Mouse (Mus musculus): ENCODE measurements around the gene Tulp3. TPM values are rescaled to one million over a fixed set of nuclear protein-coding genes. Genes with fewer than 3 reads are reported as not detected.

Tulp3 gene
- polyA plus RNA-seq, 1 experiment, result 2.4 TPM

- Histone ChIP-seq H3K4me3 (ENCODE audit: low read depth, low read length) (no peak overlapping the region), H3K4me1 (ENCODE audit: control insufficient read depth, insufficient read depth, insufficient read length, low read length) (peaks cover 8% of the 10 kb centered on the region), H3K27ac (ENCODE audit: insufficient read depth, low read depth, low read length) (no peak overlapping the region), H3K36me3 (ENCODE audit: control insufficient read depth, insufficient read depth, low read length) (peaks cover 7% of the 10 kb centered on the region), H3K27me3 (ENCODE audit: control insufficient read depth, insufficient read depth, low read length) (no peaks in the 10 kb centered on the region)
- TF ChIP-seq POLR2A (IDR thresholded peaks at IDR 0.05; ENCODE audit: low read depth, low read length) (no peak), CTCF (IDR thresholded peaks at IDR 0.05; ENCODE audit: extremely low read depth, insufficient read length, insufficient replicate concordance, low read depth, low read length) (peak; percentile 72; the same call in 1 of the 2 replicates)
- WGBS, result 59% methylated on average over 2 of the region's 2 CpGs
Observed at GRCm38 (mm10) chr6:128358999-128359398, 3.3 kb upstream of the Tulp3 start.

- TF ChIP-seq POLR2A (IDR thresholded peaks at IDR 0.05; ENCODE audit: low read depth, low read length) (no peak), CTCF (IDR thresholded peaks at IDR 0.05; ENCODE audit: extremely low read depth, insufficient read length, insufficient replicate concordance, low read depth, low read length) (no peak)
- no peak overlapping the region for H3K27ac ChIP-seq (ENCODE audit: insufficient read depth, low read depth, low read length)
- no peaks in the 10 kb centered on the region for H3K27me3 ChIP-seq (ENCODE audit: control insufficient read depth, insufficient read depth, low read length)
- peak overlapping the region; percentile 61 for H3K4me3 ChIP-seq (ENCODE audit: low read depth, low read length)
- H3K4me1 ChIP-seq (ENCODE audit: control insufficient read depth, insufficient read depth, insufficient read length, low read length), result peaks cover 5% of the 10 kb centered on the region
- WGBS, result under 1% methylated on average over 28 of the region's 28 CpGs
- peaks cover 7% of the 10 kb centered on the region for H3K36me3 ChIP-seq (ENCODE audit: control insufficient read depth, insufficient read depth, low read length)
Observed at GRCm38 (mm10) chr6:128355201-128355681, 410 bp downstream of the Tulp3 start.

GRCm38 (mm10) chr6:128354140-128354539, 1.5 kb downstream of the Tulp3 start:
- 76% methylated on average over 3 of the region's 3 CpGs for WGBS
- Histone ChIP-seq H3K4me3 (ENCODE audit: low read depth, low read length) (no peak overlapping the region), H3K27ac (ENCODE audit: insufficient read depth, low read depth, low read length) (no peak overlapping the region), H3K27me3 (ENCODE audit: control insufficient read depth, insufficient read depth, low read length) (no peaks in the 10 kb centered on the region), H3K4me1 (ENCODE audit: control insufficient read depth, insufficient read depth, insufficient read length, low read length) (peaks cover 5% of the 10 kb centered on the region), H3K36me3 (ENCODE audit: control insufficient read depth, insufficient read depth, low read length) (peaks cover 7% of the 10 kb centered on the region)
- no peak for TF ChIP-seq CTCF (IDR thresholded peaks at IDR 0.05; ENCODE audit: extremely low read depth, insufficient read length, insufficient replicate concordance, low read depth, low read length)
- no peak for TF ChIP-seq POLR2A (IDR thresholded peaks at IDR 0.05; ENCODE audit: low read depth, low read length)

- WGBS, result 64% methylated on average over 7 of the region's 7 CpGs
- Histone ChIP-seq H3K4me1 (ENCODE audit: control insufficient read depth, insufficient read depth, insufficient read length, low read length) (no peaks in the 10 kb centered on the region), H3K27me3 (ENCODE audit: control insufficient read depth, insufficient read depth, low read length) (no peaks in the 10 kb centered on the region), H3K36me3 (ENCODE audit: control insufficient read depth, insufficient read depth, low read length) (no peaks in the 10 kb centered on the region), H3K4me3 (ENCODE audit: low read depth, low read length) (no peak overlapping the region), H3K27ac (ENCODE audit: insufficient read depth, low read depth, low read length) (no peak overlapping the region)
- TF ChIP-seq POLR2A (IDR thresholded peaks at IDR 0.05; ENCODE audit: low read depth, low read length), result no peak
- no peak for TF ChIP-seq CTCF (IDR thresholded peaks at IDR 0.05; ENCODE audit: extremely low read depth, insufficient read length, insufficient replicate concordance, low read depth, low read length)
Observed at GRCm38 (mm10) chr6:128349711-128350110, 5.9 kb downstream of the Tulp3 start.

- H3K4me1 ChIP-seq (ENCODE audit: control insufficient read depth, insufficient read depth, insufficient read length, low read length), result no peaks in the 10 kb centered on the region
- no peak overlapping the region for H3K27ac ChIP-seq (ENCODE audit: insufficient read depth, low read depth, low read length)
- TF ChIP-seq POLR2A (IDR thresholded peaks at IDR 0.05; ENCODE audit: low read depth, low read length) (no peak), CTCF (IDR thresholded peaks at IDR 0.05; ENCODE audit: extremely low read depth, insufficient read length, insufficient replicate concordance, low read depth, low read length) (no peak)
- H3K27me3 ChIP-seq (ENCODE audit: control insufficient read depth, insufficient read depth, low read length), result no peaks in the 10 kb centered on the region
- no peak overlapping the region for H3K4me3 ChIP-seq (ENCODE audit: low read depth, low read length)
- H3K36me3 ChIP-seq (ENCODE audit: control insufficient read depth, insufficient read depth, low read length), result no peaks in the 10 kb centered on the region
- WGBS, result 78% methylated on average over 6 of the region's 6 CpGs
Observed at GRCm38 (mm10) chr6:128346782-128347181, 8.9 kb downstream of the Tulp3 start.

GRCm38 (mm10) chr6:128345623-128346022, 10.0 kb downstream of the Tulp3 start:
- Histone ChIP-seq H3K36me3 (ENCODE audit: control insufficient read depth, insufficient read depth, low read length) (no peaks in the 10 kb centered on the region), H3K27me3 (ENCODE audit: control insufficient read depth, insufficient read depth, low read length) (no peaks in the 10 kb centered on the region), H3K27ac (ENCODE audit: insufficient read depth, low read depth, low read length) (no peak overlapping the region), H3K4me3 (ENCODE audit: low read depth, low read length) (no peak overlapping the region), H3K4me1 (ENCODE audit: control insufficient read depth, insufficient read depth, insufficient read length, low read length) (no peaks in the 10 kb centered on the region)
- no peak for TF ChIP-seq POLR2A (IDR thresholded peaks at IDR 0.05; ENCODE audit: low read depth, low read length)
- WGBS, result 74% methylated on average over 10 of the region's 10 CpGs

GRCm38 (mm10) chr6:128341956-128342723, 13.5 kb downstream of the Tulp3 start:
- no peaks in the 10 kb centered on the region for H3K4me1 ChIP-seq (ENCODE audit: control insufficient read depth, insufficient read depth, insufficient read length, low read length)
- no peaks in the 10 kb centered on the region for H3K36me3 ChIP-seq (ENCODE audit: control insufficient read depth, insufficient read depth, low read length)
- no peak overlapping the region for H3K27ac ChIP-seq (ENCODE audit: insufficient read depth, low read depth, low read length)
- WGBS, result 89% methylated on average over 11 of the region's 11 CpGs
- TF ChIP-seq POLR2A (IDR thresholded peaks at IDR 0.05; ENCODE audit: low read depth, low read length) (no peak), CTCF (IDR thresholded peaks at IDR 0.05; ENCODE audit: extremely low read depth, insufficient read length, insufficient replicate concordance, low read depth, low read length) (no peak)
- no peak overlapping the region for H3K4me3 ChIP-seq (ENCODE audit: low read depth, low read length)
- H3K27me3 ChIP-seq (ENCODE audit: control insufficient read depth, insufficient read depth, low read length), result no peaks in the 10 kb centered on the region

Measured in small intestine, adult 2 months (tissue).